Mouse (Mus musculus) neural tube, embryonic 12.5 days (tissue): ENCODE data around the gene Cpt2. TPM values are rescaled to one million over a fixed set of nuclear protein-coding genes. Genes with fewer than 3 reads are reported as not detected.

Experiments used
- ATAC-seq: fragments of 200-750 bp; cut with Nextera tagmentation; 2 replicates; pipeline ENCODE4 v1.8.0; 2017; ENCODE audit warnings: low read depth, mild to moderate bottlenecking, moderate TSS enrichment, moderate library complexity; ENCODE audit not compliant: low FRiP score
- H3K27ac ChIP-seq: fragments of 300-500 bp; sonication (generic); 2 replicates; pipeline ENCODE4 v1.5.1; 2016
- H3K27me3 ChIP-seq: fragments of 300-500 bp; sonication (generic); replicated peaks from 2 replicates; pipeline ENCODE4 v1.6.1; 2016; ENCODE audit warnings: mild to moderate bottlenecking
- H3K36me3 ChIP-seq: fragments of 300-500 bp; sonication (generic); 2 replicates; pipeline ENCODE4 v1.6.1; 2016; ENCODE audit warnings: mild to moderate bottlenecking
- H3K4me1 ChIP-seq: fragments of 300-500 bp; sonication (generic); 2 replicates; pipeline ENCODE4 v1.6.1; 2016
- H3K4me2 ChIP-seq: fragments of 300-500 bp; sonication (generic); replicated peaks from 2 replicates; pipeline ENCODE4 v1.6.1; 2016; ENCODE audit warnings: mild to moderate bottlenecking
- H3K4me3 ChIP-seq: fragments of 300-500 bp; sonication (generic); 2 replicates; pipeline ENCODE4 v1.5.1; 2016
- H3K9ac ChIP-seq: fragments of 300-500 bp; sonication (generic); 2 replicates; pipeline ENCODE4 v1.6.1; 2016; ENCODE audit warnings: mild to moderate bottlenecking
- H3K9me3 ChIP-seq: fragments of 300-500 bp; sonication (generic); 2 replicates; pipeline ENCODE4 v1.6.1; 2016; ENCODE audit warnings: mild to moderate bottlenecking
- WGBS: fragments of 180-500 bp; shearing (Covaris S2); methylation state at CpG from one replicate; pipeline ENCODE4 v1.1.7; 2016; 5-methylcytosine and 5-hydroxymethylcytosine counted together
- polyA plus RNA-seq: library from polyadenylated mRNA; unstranded; fragments of >200 nt; fragmentation: Nextera tagmentation; extraction: Ambion mirVana; gene quantifications from 2 replicates; pipeline ENCODE4 v1.2.1, GENCODE M21; 2016

Gene Cpt2
- polyA plus RNA-seq, 1 experiment from 2014 or later = 30.0 TPM

DNA sequence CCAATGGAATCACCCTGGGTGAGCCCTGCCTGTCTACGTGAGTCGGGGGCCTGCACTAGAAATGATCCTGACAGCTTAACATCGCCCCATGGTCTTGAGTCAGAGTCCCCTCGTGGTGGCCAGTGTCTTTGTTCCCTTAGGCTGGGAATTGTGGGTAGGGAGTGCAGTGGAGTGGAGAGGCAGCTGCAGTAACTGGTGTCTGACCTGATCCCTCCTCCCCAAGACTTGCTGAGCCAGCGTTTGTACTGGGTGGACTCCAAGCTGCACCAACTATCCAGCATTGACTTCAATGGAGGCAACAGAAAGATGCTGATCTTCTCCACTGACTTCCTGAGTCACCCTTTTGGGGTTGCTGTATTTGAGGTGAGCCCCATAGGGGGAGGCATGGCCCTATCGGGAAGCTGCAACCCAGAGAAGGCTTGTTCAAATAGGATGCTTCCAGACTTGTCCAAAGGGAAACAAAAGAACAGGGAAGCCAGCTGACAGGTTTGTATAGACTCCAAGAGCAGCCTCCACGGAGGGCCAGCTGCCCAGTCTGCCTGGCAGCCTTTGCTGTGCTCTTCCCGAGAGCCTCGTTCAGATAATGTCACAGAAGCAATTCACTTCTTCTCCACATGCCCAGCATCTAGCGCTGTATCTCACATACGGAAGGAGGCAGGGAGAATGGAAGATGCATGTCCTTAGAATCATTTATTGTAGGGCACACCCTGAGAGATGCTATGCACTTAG is 66.3 kb downstream of the Cpt2 start:
- Histone ChIP-seq H3K27ac (no peak overlapping the region), H3K27me3 (no peaks in the 10 kb centered on the region), H3K4me3 (no peak overlapping the region), H3K9me3 (no peaks in the 10 kb centered on the region), H3K36me3 (peaks cover 98% of the 10 kb centered on the region), H3K4me1 (no peaks in the 10 kb centered on the region), H3K4me2 (no peak overlapping the region), H3K9ac (no peak overlapping the region)
- no peak for ATAC-seq
- 81% methylated on average over 11 of the region's 11 CpGs for WGBS

Other genes with a start within 250 kb of the Cpt2 start
- 19.1 and 23.3 TPM in 2 replicates for gene Dmrtb1, start 239.4 kb downstream of the Cpt2 start, polyA plus RNA-seq
- 47.6 and 53.9 TPM in 2 replicates for gene Lrp8, start 121.3 kb downstream of the Cpt2 start, polyA plus RNA-seq
- gene Magoh, start 43.9 kb downstream of the Cpt2 start, polyA plus RNA-seq = 169 and 182 TPM in 2 replicates
- 105 and 117 TPM in 2 replicates for gene 0610037L13Rik, start 33.8 kb downstream of the Cpt2 start, polyA plus RNA-seq
- not detected in 2 replicates for gene Slc1a7, start 44.7 kb upstream of the Cpt2 start, polyA plus RNA-seq
- 0.10 and 0.20 TPM in 2 replicates for gene Podn, start 172.8 kb upstream of the Cpt2 start, polyA plus RNA-seq
- gene Scp2, start 221.4 kb upstream of the Cpt2 start, polyA plus RNA-seq = 208 and 221 TPM in 2 replicates
- gene Echdc2, start 241.8 kb upstream of the Cpt2 start, polyA plus RNA-seq = 10.7 and 12.3 TPM in 2 replicates